Mouse (Mus musculus) heart, embryonic 14.5 days (tissue): Measurements from ENCODE around the gene Timp2. TPM values are rescaled to one million over a fixed set of nuclear protein-coding genes. Genes with fewer than 3 reads are reported as not detected.
A peak's percentile ranks its signal among the peaks of the same experiment; 100 is the strongest.

Source experiments
- ATAC-seq: fragments of 200-750 bp; cut with Nextera tagmentation; 2 replicates; pipeline ENCODE4 v1.8.0; 2017; ENCODE audit warnings: low read depth, moderate TSS enrichment; ENCODE audit not compliant: insufficient number of reproducible peaks, insufficient read depth, low FRiP score
- H3K27ac ChIP-seq, 2 experiments: fragments of 200-500 bp in 1 of 2; fragments of 300-500 bp in 1 of 2; sonication (generic) in 1 of 2; replicated peaks in 1 of 2; 2 replicates each; pipeline ENCODE4 v1.5.1; 2012 to 2014; ENCODE audit warnings: low read depth in 2 of 2, low read length in 2 of 2, control low read depth in 1 of 2, mild to moderate bottlenecking in 1 of 2, mixed read lengths in 1 of 2; ENCODE audit not compliant: control insufficient read depth in 1 of 2, insufficient read depth in 1 of 2
- H3K27me3 ChIP-seq: fragments of 300-500 bp; sonication (generic); 2 replicates; pipeline ENCODE4 v1.6.1; 2014; ENCODE audit warnings: mild to moderate bottlenecking, low read length, control low read depth; ENCODE audit not compliant: control insufficient read depth, insufficient read depth
- H3K36me3 ChIP-seq: fragments of 300-500 bp; sonication (generic); 2 replicates; pipeline ENCODE4 v1.6.1; 2014; ENCODE audit warnings: mild to moderate bottlenecking, control low read depth, low read length, mixed read lengths; ENCODE audit not compliant: control insufficient read depth, insufficient read depth
- H3K4me1 ChIP-seq, 2 experiments: fragments of 200-500 bp in 1 of 2; fragments of 300-500 bp in 1 of 2; sonication (generic) in 1 of 2; 2 replicates each; pipeline ENCODE4 v1.6.1; 2012 to 2014; ENCODE audit warnings: low read length in 2 of 2, control low read depth in 1 of 2, mixed read lengths in 1 of 2; ENCODE audit not compliant: control insufficient read depth in 2 of 2, insufficient read depth in 2 of 2
- H3K4me2 ChIP-seq: fragments of 300-500 bp; sonication (generic); 2 replicates; pipeline ENCODE4 v1.6.1; 2014; ENCODE audit warnings: mild to moderate bottlenecking, low read length
- H3K4me3 ChIP-seq, 2 experiments: fragments of 200-500 bp in 1 of 2; fragments of 300-500 bp in 1 of 2; sonication (generic) in 1 of 2; 2 replicates each; pipeline ENCODE4 v1.5.1; 2012 to 2014; ENCODE audit warnings: low read length in 2 of 2, mild to moderate bottlenecking in 2 of 2, control low read depth in 1 of 2, low read depth in 1 of 2, moderate library complexity in 1 of 2; ENCODE audit not compliant: control insufficient read depth in 1 of 2, insufficient read depth in 1 of 2
- H3K9ac ChIP-seq: fragments of 300-500 bp; sonication (generic); 2 replicates; pipeline ENCODE4 v1.6.1; 2014; ENCODE audit warnings: mild to moderate bottlenecking, low read length
- H3K9me3 ChIP-seq: fragments of 300-500 bp; sonication (generic); 2 replicates; pipeline ENCODE4 v1.6.1; 2016; ENCODE audit warnings: low read length, control low read depth; ENCODE audit not compliant: control insufficient read depth
- WGBS: fragments of 180-500 bp; shearing (Covaris S2); extraction: QIAGEN DNeasy Blood & Tissue Kit; methylation state at CpG from one replicate; pipeline ENCODE4 v1.1.7; 2014; 5-methylcytosine and 5-hydroxymethylcytosine counted together
- polyA plus RNA-seq: library from polyadenylated mRNA; unstranded; fragments of >200 nt; fragmentation: Nextera tagmentation; extraction: Ambion mirVana; gene quantifications from 2 replicates; pipeline ENCODE4 v1.2.1, GENCODE M21; 2014

Timp2 gene
- polyA plus RNA-seq, 1 experiment from 2014 or later, result 99.2 TPM

DNA sequence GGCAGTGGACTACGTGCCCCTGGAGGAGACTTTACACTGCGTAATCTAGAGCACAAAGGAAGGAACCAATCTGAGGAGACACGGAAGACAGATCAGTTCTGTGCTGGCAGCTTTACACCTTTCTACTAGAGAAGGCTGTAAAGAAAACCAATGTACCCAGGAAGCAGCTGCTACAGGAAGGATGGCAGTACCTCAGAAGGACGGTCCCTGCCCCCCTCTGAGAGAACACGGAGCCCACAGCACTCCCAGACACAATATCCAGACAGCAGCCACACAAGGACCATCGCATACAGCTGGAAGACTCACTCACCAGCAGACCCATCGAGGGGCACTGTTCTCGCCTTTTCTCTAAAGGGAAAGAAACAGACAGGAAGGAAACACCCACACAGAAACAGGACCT is 95.5 kb downstream of the Timp2 start:
- Histone ChIP-seq H3K27me3 (no peaks in the 10 kb centered on the region), H3K4me1 (peaks cover 4 to 10% of the 10 kb centered on the region in 2 experiments; a peak in 2 of 4 replicates), H3K4me2 (no peak overlapping the region), H3K36me3 (peaks cover 85% of the 10 kb centered on the region), H3K9me3 (no peaks in the 10 kb centered on the region), H3K9ac (0 out of 2 replicates have a peak overlapping the region, but pooled peaks have one; percentile 11), H3K27ac (no peak overlapping the region), H3K4me3 (no peak overlapping the region)
- no peak for ATAC-seq
- WGBS, result 89% methylated on average over 8 of the region's 8 CpGs

GRCm38 (mm10) chr11:118259580-118259979 is 96.0 kb downstream of the Timp2 start:
- peaks cover 4 to 10% of the 10 kb centered on the region in 2 experiments; a peak in 2 of 4 replicates for H3K4me1 ChIP-seq
- H3K27me3 ChIP-seq, result no peaks in the 10 kb centered on the region
- H3K9me3 ChIP-seq, result no peaks in the 10 kb centered on the region
- H3K9ac ChIP-seq, result no peak overlapping the region
- WGBS, result 93% methylated on average over 8 of the region's 8 CpGs
- H3K4me2 ChIP-seq, result no peak overlapping the region
- H3K27ac ChIP-seq, result no peak overlapping the region
- no peak for ATAC-seq
- peaks cover 80% of the 10 kb centered on the region for H3K36me3 ChIP-seq
- H3K4me3 ChIP-seq, result no peak overlapping the region

DNA sequence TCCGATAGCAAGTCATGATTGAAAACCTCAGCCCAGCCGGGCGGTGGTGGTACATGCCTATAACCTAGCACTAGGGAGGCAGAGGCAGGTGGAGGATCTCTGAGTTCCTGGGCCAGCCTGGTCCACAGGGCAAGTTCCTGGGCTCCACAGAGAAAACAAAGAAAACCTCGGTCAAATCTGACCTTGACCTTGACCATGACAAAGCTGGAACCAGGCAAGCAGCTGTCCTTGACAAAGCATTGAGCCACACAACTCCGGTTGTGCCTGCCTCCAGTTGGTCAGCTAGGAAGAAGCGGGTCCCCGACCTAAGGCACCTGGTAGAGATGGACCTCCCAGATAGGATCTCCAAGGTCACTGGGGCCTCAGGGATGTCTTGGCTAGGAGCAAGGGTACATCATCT is 99.2 kb downstream of the Timp2 start:
- H3K4me1 ChIP-seq, result peaks cover 4 to 10% of the 10 kb centered on the region in 2 experiments; a peak in 2 of 4 replicates
- no peak overlapping the region for H3K4me3 ChIP-seq
- peak overlapping the region; percentile 0 to 28; a peak in 2 of 4 replicates for H3K27ac ChIP-seq
- ATAC-seq, result no peak
- H3K27me3 ChIP-seq, result no peaks in the 10 kb centered on the region
- no peaks in the 10 kb centered on the region for H3K9me3 ChIP-seq
- peaks cover 48% of the 10 kb centered on the region for H3K36me3 ChIP-seq
- WGBS, result 76% methylated on average over 7 of the region's 7 CpGs
- H3K4me2 ChIP-seq, result no peak overlapping the region
- H3K9ac ChIP-seq, result no peak overlapping the region

- no peak overlapping the region for H3K4me2 ChIP-seq
- H3K36me3 ChIP-seq, result peaks cover 28% of the 10 kb centered on the region
- ATAC-seq, result no peak
- no peaks in the 10 kb centered on the region for H3K27me3 ChIP-seq
- H3K9me3 ChIP-seq, result no peaks in the 10 kb centered on the region
- H3K27ac ChIP-seq, result peak overlapping the region in 1 of 2 experiments; percentile 1; a peak in 1 of 4 replicates
- no peak overlapping the region for H3K9ac ChIP-seq
- H3K4me1 ChIP-seq, result peaks cover 8 to 12% of the 10 kb centered on the region in 2 experiments
- H3K4me3 ChIP-seq, result no peak overlapping the region
- 66% methylated on average over 15 of the region's 15 CpGs for WGBS
These were observed 101.2 kb downstream of the Timp2 start for GRCm38 (mm10) chr11:118254159-118254951.

DNA sequence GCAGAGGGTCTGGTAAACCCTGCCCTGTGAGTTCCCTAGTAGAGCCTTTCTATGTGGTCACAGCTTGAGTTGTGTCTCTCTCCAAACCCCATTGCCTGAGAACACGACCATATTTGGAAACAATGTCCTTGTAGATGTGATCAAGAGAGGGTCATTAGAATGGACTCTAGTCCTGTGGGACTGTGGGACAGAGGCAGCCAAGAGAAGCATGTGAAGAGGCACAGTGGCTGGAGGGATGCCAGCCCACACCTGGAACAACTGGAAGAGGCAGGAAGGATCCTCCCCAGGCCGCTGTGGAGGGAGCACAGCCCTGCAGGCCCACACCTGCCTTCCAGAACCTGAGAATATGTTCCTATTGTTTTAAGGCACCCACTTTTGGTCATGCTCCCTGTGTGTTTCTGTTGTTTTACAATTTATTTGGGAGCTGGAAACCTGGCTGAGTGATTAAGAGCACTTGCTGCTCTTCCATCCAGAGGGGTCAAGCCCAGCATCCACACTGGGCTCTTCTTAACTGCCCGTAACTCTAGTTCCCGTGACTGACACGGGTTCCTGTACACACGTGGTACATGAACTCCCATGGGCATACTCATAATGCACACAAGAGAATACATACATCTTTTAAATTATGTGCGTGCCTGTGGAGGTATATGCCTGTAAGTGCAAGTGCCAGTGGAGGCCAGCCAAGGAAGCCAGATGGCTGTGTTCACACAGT is 101.9 kb downstream of the Timp2 start:
- peaks cover 13 to 17% of the 10 kb centered on the region in 2 experiments for H3K4me1 ChIP-seq
- no peak overlapping the region for H3K4me3 ChIP-seq
- H3K27me3 ChIP-seq, result no peaks in the 10 kb centered on the region
- no peak overlapping the region for H3K27ac ChIP-seq
- H3K36me3 ChIP-seq, result peaks cover 21% of the 10 kb centered on the region
- H3K9ac ChIP-seq, result no peak overlapping the region
- WGBS, result 87% methylated on average over 7 of the region's 7 CpGs
- H3K9me3 ChIP-seq, result no peaks in the 10 kb centered on the region
- no peak overlapping the region for H3K4me2 ChIP-seq
- no peak for ATAC-seq

Other genes starting within 250 kb of the Timp2 start
- gene Dnah17, start 225.1 kb downstream of the Timp2 start, polyA plus RNA-seq, result 0.11 and 0.23 TPM in 2 replicates
- 12.7 and 15.9 TPM in 2 replicates for gene Cyth1, start 107.1 kb downstream of the Timp2 start, polyA plus RNA-seq
- gene Usp36, start 65.5 kb downstream of the Timp2 start, polyA plus RNA-seq, result 9.1 and 11.5 TPM in 2 replicates
- gene Cep295nl, start 13.2 kb downstream of the Timp2 start, polyA plus RNA-seq, result 0.28 and 0.45 TPM in 2 replicates
- gene Lgals3bp, start 46.4 kb upstream of the Timp2 start, polyA plus RNA-seq, result 7.2 and 12.7 TPM in 2 replicates
- 12.0 and 19.2 TPM in 2 replicates for gene Cant1, start 63.3 kb upstream of the Timp2 start, polyA plus RNA-seq
- gene C1qtnf1, start 72.5 kb upstream of the Timp2 start, polyA plus RNA-seq, result 7.3 and 7.5 TPM in 2 replicates
- 3.1 and 4.8 TPM in 2 replicates for gene Engase, start 121.1 kb upstream of the Timp2 start, polyA plus RNA-seq